Mouse (Mus musculus): ENCODE measurements around the gene Sptb. TPM values are rescaled to one million over a fixed set of nuclear protein-coding genes. Genes with fewer than 3 reads are reported as not detected.

Sptb gene
- polyA plus RNA-seq, 1 experiment from 2014 or later = 58.9 TPM

DNA sequence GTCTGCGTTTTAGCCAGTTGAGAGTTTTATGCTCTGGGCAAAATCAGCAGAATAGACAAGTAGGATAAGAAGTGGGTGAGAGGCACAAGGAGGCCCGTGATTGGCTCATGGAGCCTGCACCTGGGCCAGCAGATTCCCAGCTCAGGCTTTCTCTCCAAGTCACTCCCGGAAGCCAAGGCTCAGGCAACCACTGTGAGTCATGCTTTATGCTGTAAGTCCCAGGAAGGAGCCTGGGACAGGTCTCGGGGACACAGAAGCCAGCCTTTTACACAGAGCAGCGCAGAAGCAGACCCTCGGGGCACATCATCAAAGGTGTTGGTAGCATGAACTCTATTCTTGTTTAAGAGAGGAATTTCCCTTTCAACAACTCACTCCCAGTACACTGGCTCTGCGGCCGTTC is 69.7 kb downstream of the Sptb start:
- no peak overlapping the region for H3K27ac ChIP-seq (replicated peaks)
- H3K27me3 ChIP-seq = no peaks in the 10 kb centered on the region
- 68% methylated on average over 8 of the region's 8 CpGs for WGBS (ENCODE audit: insufficient replicate concordance)
- no peaks in the 10 kb centered on the region for H3K9me3 ChIP-seq (replicated peaks)
- H3K4me3 ChIP-seq (replicated peaks) = no peak overlapping the region
- H3K36me3 ChIP-seq (replicated peaks) = peaks cover 89% of the 10 kb centered on the region
- H3K9ac ChIP-seq = no peak overlapping the region
- no peak for ATAC-seq (ENCODE audit: insufficient read depth)
- no peak overlapping the region for H3K4me2 ChIP-seq
- H3K4me1 ChIP-seq (replicated peaks) = peaks cover 36% of the 10 kb centered on the region

DNA sequence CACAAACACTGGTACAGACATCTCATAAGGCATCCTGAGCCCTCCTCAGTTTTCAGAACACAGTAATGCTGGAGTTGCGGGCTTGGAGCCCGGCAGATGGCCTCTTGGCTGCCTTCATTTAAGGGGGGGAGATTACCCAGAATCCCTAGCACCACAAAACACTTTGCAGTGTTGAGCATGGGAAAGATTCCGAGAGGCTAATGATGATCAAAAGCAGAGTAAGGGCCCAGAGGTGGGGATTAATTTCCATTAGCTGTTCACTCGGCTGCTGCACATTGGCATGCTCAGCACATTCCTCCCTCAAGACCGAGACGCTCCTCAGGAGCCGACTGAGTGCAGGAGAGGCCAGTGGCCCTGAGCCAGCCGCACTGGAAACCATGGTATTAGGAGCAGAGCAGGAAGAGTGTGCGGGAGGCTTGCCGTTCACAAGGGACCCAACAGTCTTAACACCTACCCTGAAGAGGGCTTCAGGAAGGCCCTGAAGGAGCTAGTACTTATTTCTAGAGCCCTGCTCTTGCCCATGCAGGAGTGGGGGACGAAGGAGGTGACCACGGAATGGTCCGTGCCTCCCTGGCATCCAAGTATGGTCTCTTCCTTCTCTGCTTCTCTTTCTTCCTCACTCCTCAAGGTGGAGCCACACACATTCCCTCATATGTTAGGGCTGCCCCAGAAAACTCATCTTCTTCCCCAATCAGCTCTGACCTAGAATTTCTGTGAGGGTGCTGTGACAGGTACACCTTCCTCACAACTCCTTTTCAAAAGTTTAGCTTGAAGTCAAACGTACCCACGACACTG is 75.3 kb downstream of the Sptb start:
- WGBS (ENCODE audit: insufficient replicate concordance) = 80% methylated on average over 15 of the region's 15 CpGs
- H3K4me1 ChIP-seq (replicated peaks) = no peaks in the 10 kb centered on the region
- no peaks in the 10 kb centered on the region for H3K9me3 ChIP-seq (replicated peaks)
- no peak overlapping the region for H3K27ac ChIP-seq (replicated peaks)
- H3K9ac ChIP-seq = no peak overlapping the region
- no peak overlapping the region for H3K4me3 ChIP-seq (replicated peaks)
- ATAC-seq (ENCODE audit: insufficient read depth) = no peak
- H3K36me3 ChIP-seq (replicated peaks) = peaks cover 93% of the 10 kb centered on the region
- H3K4me2 ChIP-seq = no peak overlapping the region
- no peaks in the 10 kb centered on the region for H3K27me3 ChIP-seq

DNA sequence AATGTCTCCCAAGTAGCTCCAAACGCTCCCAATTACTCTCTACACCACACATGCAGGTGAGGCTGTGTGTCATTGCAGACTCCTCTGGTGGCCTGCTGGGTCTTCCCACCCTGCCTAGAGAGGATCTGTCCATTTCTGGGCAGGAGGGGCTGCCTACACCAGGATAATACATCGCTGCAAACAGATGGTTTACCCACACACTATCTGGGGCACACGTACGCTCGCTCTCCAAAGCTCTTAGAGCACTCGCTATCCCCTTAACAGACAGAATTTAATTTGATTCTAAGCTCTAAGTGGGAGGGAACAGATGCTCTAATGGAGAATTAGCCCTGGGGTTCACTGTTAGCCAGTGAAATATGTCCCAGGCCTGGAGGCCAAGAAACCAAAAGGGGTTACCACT is 87.0 kb downstream of the Sptb start:
- Histone ChIP-seq H3K4me2 (no peak overlapping the region), H3K27ac (replicated peaks) (no peak overlapping the region), H3K27me3 (no peaks in the 10 kb centered on the region), H3K9me3 (replicated peaks) (no peaks in the 10 kb centered on the region), H3K9ac (no peak overlapping the region), H3K4me3 (replicated peaks) (no peak overlapping the region), H3K4me1 (replicated peaks) (no peaks in the 10 kb centered on the region), H3K36me3 (replicated peaks) (peaks cover 100% of the 10 kb centered on the region)
- 94% methylated on average over 6 of the region's 6 CpGs for WGBS (ENCODE audit: insufficient replicate concordance)
- no peak for ATAC-seq (ENCODE audit: insufficient read depth)

DNA sequence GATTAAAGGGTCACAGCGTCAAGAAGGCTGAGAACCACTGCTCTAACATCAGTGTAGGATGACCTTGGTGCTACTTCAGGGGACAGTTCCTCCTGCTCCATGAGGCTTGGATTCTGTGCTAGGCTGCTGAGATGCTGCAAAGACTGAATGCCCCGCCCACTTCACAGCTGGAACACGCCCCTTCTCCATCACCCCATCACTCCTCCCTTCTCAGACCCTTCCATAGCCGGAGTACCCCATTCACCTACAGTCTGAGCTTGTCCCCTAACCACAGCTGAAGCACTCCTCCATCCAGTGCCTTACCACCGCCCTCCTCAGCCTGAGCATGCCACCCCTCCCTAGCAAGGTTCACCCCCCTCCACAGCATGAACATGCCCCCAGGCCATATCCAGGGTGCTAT is 90.5 kb downstream of the Sptb start:
- H3K4me1 ChIP-seq (replicated peaks) = no peaks in the 10 kb centered on the region; the same call in 1 of the 2 replicates
- no peak overlapping the region for H3K4me2 ChIP-seq
- H3K9ac ChIP-seq = no peak overlapping the region
- no peak overlapping the region for H3K4me3 ChIP-seq (replicated peaks)
- no peak for ATAC-seq (ENCODE audit: insufficient read depth)
- H3K27ac ChIP-seq (replicated peaks) = no peak overlapping the region
- peaks cover 100% of the 10 kb centered on the region for H3K36me3 ChIP-seq (replicated peaks)
- WGBS (ENCODE audit: insufficient replicate concordance) = 66% methylated on average over 5 of the region's 5 CpGs
- H3K9me3 ChIP-seq (replicated peaks) = no peaks in the 10 kb centered on the region
- H3K27me3 ChIP-seq = no peaks in the 10 kb centered on the region

DNA sequence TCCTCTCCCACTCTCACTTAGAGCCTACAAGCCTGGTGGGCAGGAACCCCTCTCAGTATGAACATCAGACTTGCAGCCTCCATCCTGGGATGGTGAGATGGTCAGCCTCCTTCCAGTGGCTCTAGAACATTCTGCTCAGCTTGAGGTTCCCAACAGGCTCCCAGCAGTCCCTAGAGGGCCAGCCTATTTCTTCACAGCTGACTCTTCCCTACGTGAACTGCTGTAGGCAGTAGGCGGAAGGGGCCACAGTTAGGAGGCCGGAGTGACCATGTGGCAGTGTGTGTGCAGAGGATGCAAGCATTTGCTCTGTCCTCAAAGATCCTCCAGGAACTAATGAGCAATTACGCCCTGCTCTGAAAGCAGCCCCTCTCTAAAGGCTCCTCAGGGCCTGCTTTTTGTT is 92.2 kb downstream of the Sptb start:
- Histone ChIP-seq H3K9me3 (replicated peaks) (no peaks in the 10 kb centered on the region), H3K4me1 (replicated peaks) (no peaks in the 10 kb centered on the region; the same call in 1 of the 2 replicates), H3K9ac (no peak overlapping the region), H3K4me2 (no peak overlapping the region), H3K27me3 (no peaks in the 10 kb centered on the region), H3K27ac (replicated peaks) (no peak overlapping the region), H3K4me3 (replicated peaks) (no peak overlapping the region), H3K36me3 (replicated peaks) (peaks cover 100% of the 10 kb centered on the region)
- no peak for ATAC-seq (ENCODE audit: insufficient read depth)
- 92% methylated on average over 4 of the region's 4 CpGs for WGBS (ENCODE audit: insufficient replicate concordance)

DNA sequence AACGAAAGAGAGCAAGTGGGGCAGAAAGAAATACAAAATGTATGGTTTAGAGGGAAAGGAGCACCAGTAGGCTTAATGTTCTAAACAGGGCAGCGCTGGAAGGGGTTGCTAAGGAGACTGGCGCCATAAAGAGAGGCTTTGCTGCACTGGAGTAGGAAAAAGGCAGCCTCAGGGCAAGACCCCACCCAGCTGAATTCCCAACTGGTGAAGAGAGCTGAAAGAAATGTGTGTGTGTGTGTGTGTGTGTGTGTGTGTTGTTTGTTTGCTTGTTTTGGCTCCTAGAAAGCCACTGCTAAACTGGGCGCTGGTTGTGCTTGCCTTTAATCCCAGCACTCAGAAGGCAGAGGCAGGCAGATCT is 94.8 kb downstream of the Sptb start:
- H3K9ac ChIP-seq = no peak overlapping the region
- no peaks in the 10 kb centered on the region for H3K27me3 ChIP-seq
- no peaks in the 10 kb centered on the region; the same call in 1 of the 2 replicates for H3K4me1 ChIP-seq (replicated peaks)
- ATAC-seq (ENCODE audit: insufficient read depth) = no peak
- no peak overlapping the region for H3K4me3 ChIP-seq (replicated peaks)
- peaks cover 100% of the 10 kb centered on the region for H3K36me3 ChIP-seq (replicated peaks)
- no peak overlapping the region for H3K27ac ChIP-seq (replicated peaks)
- H3K4me2 ChIP-seq = no peak overlapping the region
- WGBS (ENCODE audit: insufficient replicate concordance) = 88% methylated on average over 4 of the region's 4 CpGs
- no peaks in the 10 kb centered on the region for H3K9me3 ChIP-seq (replicated peaks)

DNA sequence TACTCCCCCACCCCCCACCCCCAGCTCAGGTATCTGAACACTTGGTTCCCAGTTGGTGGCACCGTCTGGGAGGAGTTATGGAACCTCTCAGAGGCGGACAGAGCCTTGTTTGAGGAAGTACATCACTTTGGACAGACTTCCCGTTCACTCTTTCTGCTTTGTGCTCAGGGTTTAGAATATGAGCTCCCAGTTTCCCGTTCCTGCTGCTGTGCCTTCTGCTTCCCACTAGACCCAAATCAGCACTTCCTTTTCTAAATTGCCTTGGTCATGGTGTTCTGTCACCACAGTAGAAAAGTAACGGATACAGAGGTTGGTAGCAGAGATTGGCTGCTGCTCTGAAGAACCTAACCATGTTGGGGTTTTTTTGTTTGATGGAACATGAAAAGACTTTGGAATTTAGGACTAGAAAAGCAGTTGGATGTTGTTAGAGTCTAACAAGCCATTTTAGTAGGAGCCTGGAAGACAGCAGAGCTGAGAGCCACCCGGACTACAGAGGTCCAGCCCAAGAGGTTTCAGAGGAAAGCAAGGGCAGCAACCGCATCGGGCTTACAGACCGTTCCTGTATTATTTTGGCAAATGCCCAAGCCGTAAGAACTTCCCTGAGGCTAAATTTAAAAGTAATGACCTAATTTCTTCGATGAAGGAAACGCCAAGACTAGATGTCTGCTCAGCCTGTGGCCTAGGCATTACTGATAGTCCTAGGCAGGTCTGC is 95.3 kb downstream of the Sptb start:
- Histone ChIP-seq H3K4me1 (replicated peaks) (no peaks in the 10 kb centered on the region; the same call in 1 of the 2 replicates), H3K4me3 (replicated peaks) (no peak overlapping the region), H3K9ac (no peak overlapping the region), H3K27me3 (no peaks in the 10 kb centered on the region), H3K9me3 (replicated peaks) (no peaks in the 10 kb centered on the region), H3K27ac (replicated peaks) (no peak overlapping the region; the same call in 1 of the 2 replicates), H3K4me2 (no peak overlapping the region), H3K36me3 (replicated peaks) (peaks cover 100% of the 10 kb centered on the region)
- 51% methylated on average over 12 of the region's 12 CpGs for WGBS (ENCODE audit: insufficient replicate concordance)
- no peak for ATAC-seq (ENCODE audit: insufficient read depth)

DNA sequence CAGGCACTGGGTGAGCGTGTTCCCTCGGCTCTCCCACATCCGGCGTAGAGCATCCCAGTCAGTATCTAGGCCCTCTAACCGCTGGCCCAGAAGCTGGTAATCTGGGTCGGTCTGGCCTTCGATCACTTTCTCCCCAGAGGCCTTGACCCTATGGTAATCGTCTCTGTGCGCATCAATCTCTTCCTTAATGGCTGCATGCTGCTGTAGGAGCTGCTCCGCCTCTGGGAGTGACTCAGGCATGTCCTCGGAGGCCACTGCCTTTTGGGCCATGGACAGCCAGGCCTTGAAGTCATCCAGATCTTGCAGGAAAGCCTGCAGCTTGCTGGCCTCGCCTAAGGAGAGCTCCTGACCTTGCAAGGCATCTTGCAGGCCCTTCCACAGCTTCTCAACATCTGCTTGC is 97.7 kb downstream of the Sptb start:
- H3K27me3 ChIP-seq = no peaks in the 10 kb centered on the region
- H3K4me3 ChIP-seq (replicated peaks) = no peak overlapping the region
- WGBS (ENCODE audit: insufficient replicate concordance) = 87% methylated on average over 12 of the region's 12 CpGs
- H3K27ac ChIP-seq (replicated peaks) = no peak overlapping the region
- no peak for ATAC-seq (ENCODE audit: insufficient read depth)
- H3K36me3 ChIP-seq (replicated peaks) = peaks cover 100% of the 10 kb centered on the region
- no peak overlapping the region for H3K4me2 ChIP-seq
- no peaks in the 10 kb centered on the region; the same call in 1 of the 2 replicates for H3K4me1 ChIP-seq (replicated peaks)
- H3K9ac ChIP-seq = no peak overlapping the region
- no peaks in the 10 kb centered on the region for H3K9me3 ChIP-seq (replicated peaks)

DNA sequence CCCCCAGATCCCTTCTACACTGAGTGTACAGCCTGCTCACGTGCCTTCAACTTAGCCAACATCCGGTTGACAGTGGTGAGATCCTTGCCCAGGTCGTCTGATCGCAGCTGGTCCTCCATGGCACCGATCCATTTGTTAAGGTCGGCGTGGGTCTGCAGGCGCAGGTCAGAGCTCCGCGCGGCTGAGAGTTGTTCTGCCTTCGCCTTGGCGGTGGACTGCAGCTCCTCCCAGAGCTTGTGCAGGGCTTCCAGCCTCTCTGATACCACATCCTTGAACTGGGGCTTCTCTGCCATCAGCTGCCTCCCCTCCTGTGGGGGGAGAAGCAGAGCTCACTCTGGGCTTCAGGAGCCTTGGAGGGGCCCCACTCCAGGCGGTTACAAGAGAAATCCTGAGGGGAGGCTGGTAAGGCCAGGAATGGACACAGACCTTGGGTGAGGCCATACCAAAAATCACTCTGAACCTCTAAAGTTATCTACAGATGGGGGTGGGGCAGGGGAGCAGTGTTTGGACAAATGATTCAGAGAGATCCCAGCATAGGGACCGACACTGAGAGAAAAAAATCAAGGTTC is 101.3 kb downstream of the Sptb start:
- Histone ChIP-seq H3K36me3 (replicated peaks) (peaks cover 100% of the 10 kb centered on the region), H3K27me3 (no peaks in the 10 kb centered on the region), H3K4me2 (no peak overlapping the region), H3K4me3 (replicated peaks) (no peak overlapping the region), H3K9me3 (replicated peaks) (no peaks in the 10 kb centered on the region), H3K27ac (replicated peaks) (no peak overlapping the region), H3K4me1 (replicated peaks) (no peaks in the 10 kb centered on the region), H3K9ac (no peak overlapping the region)
- WGBS (ENCODE audit: insufficient replicate concordance) = 77% methylated on average over 15 of the region's 15 CpGs
- ATAC-seq (ENCODE audit: insufficient read depth) = no peak

DNA sequence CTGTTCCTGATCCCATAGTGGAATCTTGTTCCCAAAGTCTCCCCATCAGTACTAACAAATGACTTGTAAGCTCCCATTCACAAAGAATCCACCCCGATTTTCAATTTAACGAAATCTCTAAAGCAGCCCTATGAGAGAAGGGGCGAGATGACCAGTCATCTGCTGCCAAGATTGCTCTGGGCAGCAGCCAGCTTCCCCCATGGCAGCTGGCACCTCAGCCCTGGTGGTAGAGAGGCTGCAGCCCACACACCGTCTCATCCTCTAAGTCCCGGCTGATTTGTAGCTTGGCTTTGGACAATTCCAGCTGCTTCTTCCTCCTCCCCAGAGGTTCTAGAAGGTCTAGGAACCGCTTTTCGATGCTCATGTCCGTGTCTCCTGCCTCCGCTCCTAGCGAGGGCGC is 102.1 kb downstream of the Sptb start:
- no peaks in the 10 kb centered on the region for H3K4me1 ChIP-seq (replicated peaks)
- no peaks in the 10 kb centered on the region for H3K9me3 ChIP-seq (replicated peaks)
- no peaks in the 10 kb centered on the region for H3K27me3 ChIP-seq
- no peak overlapping the region for H3K4me2 ChIP-seq
- no peak overlapping the region for H3K9ac ChIP-seq
- WGBS (ENCODE audit: insufficient replicate concordance) = 84% methylated on average over 11 of the region's 11 CpGs
- H3K4me3 ChIP-seq (replicated peaks) = no peak overlapping the region
- H3K27ac ChIP-seq (replicated peaks) = no peak overlapping the region
- no peak for ATAC-seq (ENCODE audit: insufficient read depth)
- H3K36me3 ChIP-seq (replicated peaks) = peaks cover 100% of the 10 kb centered on the region

DNA sequence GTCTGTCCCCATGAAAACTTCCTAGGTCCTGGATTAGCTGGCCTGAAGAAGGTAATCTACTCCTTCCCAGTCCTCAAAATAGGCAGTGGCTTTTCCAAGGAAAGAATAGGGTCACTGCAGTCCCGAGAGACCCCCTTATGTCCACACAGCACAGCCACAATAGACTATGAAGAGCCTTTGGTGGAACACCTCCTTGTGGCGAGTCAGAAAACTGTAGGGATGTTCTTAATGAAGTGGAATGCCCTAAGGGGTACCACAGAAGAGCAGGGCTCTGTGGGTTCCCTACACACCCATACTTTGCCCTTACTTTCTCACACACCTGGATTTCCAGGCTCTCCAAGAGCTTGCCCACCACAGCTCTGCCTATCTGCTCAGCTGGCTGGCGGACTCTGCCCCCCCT is 104.5 kb downstream of the Sptb start:
- Histone ChIP-seq H3K4me1 (replicated peaks) (no peaks in the 10 kb centered on the region), H3K4me2 (no peak overlapping the region), H3K36me3 (replicated peaks) (peaks cover 99% of the 10 kb centered on the region), H3K4me3 (replicated peaks) (no peak overlapping the region), H3K27me3 (no peaks in the 10 kb centered on the region), H3K9me3 (replicated peaks) (no peaks in the 10 kb centered on the region), H3K27ac (replicated peaks) (no peak overlapping the region), H3K9ac (no peak overlapping the region)
- ATAC-seq (ENCODE audit: insufficient read depth) = no peak
- WGBS (ENCODE audit: insufficient replicate concordance) = 75% methylated on average over 3 of the region's 3 CpGs

All from liver, embryonic 15.5 days (tissue).